Mouse (Mus musculus) megakaryocyte-erythroid progenitor cell, adult 5 weeks (primary cell): ENCODE measurements around the gene Vars2. TPM values are rescaled to one million over a fixed set of nuclear protein-coding genes. Genes with fewer than 3 reads are reported as not detected.

Source experiments
- polyA plus RNA-seq: library from polyadenylated mRNA; stranded (reverse); fragments of >175 nt; gene quantifications from 2 replicates; pipeline ENCODE4 v1.2.3, GENCODE M21; 2012

Gene Vars2
- polyA plus RNA-seq: 112 TPM in 2 replicates

GRCm38 (mm10) chr17:35667334-35668065 lies at the start of gene Vars2:
Gene Vars2, minus strand, starts transcription at chr17:35667592.

GRCm38 (mm10) chr17:35704621-35705464 lies 37.5 kb upstream of the Vars2 start, which contains the start of gene Ddr1:
Gene Ddr1, minus strand, starts transcription at chr17:35704621.

GRCm38 (mm10) chr17:35673416-35674035 lies 6.1 kb upstream of the Vars2 start, which contains the start of gene Gtf2h4:
Gene Gtf2h4, minus strand, starts transcription at chr17:35673739.

GRCm38 (mm10) chr17:35643609-35644236 lies 23.7 kb downstream of the Vars2 start, which contains the start of gene Mucl3:
Gene Mucl3, minus strand, starts transcription at chr17:35643695.

GRCm38 (mm10) chr17:35626537-35626936 lies 40.9 kb downstream of the Vars2 start, which contains the start of gene Gm9573:
Gene Gm9573, minus strand, starts transcription at chr17:35626637.

Other genes starting within 250 kb of the Vars2 start
- gene H2-Q6, start 242.7 kb downstream of the Vars2 start, polyA plus RNA-seq: 207 and 337 TPM in 2 replicates
- 180 and 308 TPM in 2 replicates for gene H2-Q7, start 228.4 kb downstream of the Vars2 start, polyA plus RNA-seq
- gene H2-Q10, start 197.5 kb downstream of the Vars2 start, polyA plus RNA-seq: 2.5 and 3.2 TPM in 2 replicates
- not detected in 2 replicates for gene Pou5f1, start 161.6 kb downstream of the Vars2 start, polyA plus RNA-seq
- 38.9 and 42.3 TPM in 2 replicates for gene Tcf19, start 150.8 kb downstream of the Vars2 start, polyA plus RNA-seq
- gene Cchcr1, start 150.5 kb downstream of the Vars2 start, polyA plus RNA-seq: 14.8 and 25.7 TPM in 2 replicates
- 0.57 and 0.73 TPM in 2 replicates for gene Psors1c2, start 134.4 kb downstream of the Vars2 start, polyA plus RNA-seq
- gene Cdsn, start 115.5 kb downstream of the Vars2 start, polyA plus RNA-seq: not detected in 2 replicates
- gene 2300002M23Rik, start 100.1 kb downstream of the Vars2 start, polyA plus RNA-seq: not detected in 2 replicates
- not detected in 2 replicates for gene Sfta2, start 66.0 kb downstream of the Vars2 start, polyA plus RNA-seq
- not detected in 2 replicates for gene Gm9573, start 41.0 kb downstream of the Vars2 start, polyA plus RNA-seq
- gene Mucl3, start 23.9 kb downstream of the Vars2 start, polyA plus RNA-seq: not detected in 2 replicates
- gene Gtf2h4, start 6.1 kb upstream of the Vars2 start, polyA plus RNA-seq: 41.9 and 44.9 TPM in 2 replicates
- gene Ddr1, start 37.0 kb upstream of the Vars2 start, polyA plus RNA-seq: 0.49 and 0.79 TPM in 2 replicates
- 131 and 159 TPM in 2 replicates for gene Ier3, start 154.1 kb upstream of the Vars2 start, polyA plus RNA-seq
- 86.8 and 112 TPM in 2 replicates for gene Flot1, start 155.6 kb upstream of the Vars2 start, polyA plus RNA-seq
- 310 and 318 TPM in 2 replicates for gene Tubb5, start 170.7 kb upstream of the Vars2 start, polyA plus RNA-seq
- 20.6 and 21.4 TPM in 2 replicates for gene Mdc1, start 173.9 kb upstream of the Vars2 start, polyA plus RNA-seq
- 36.4 and 39.2 TPM in 2 replicates for gene Nrm, start 193.7 kb upstream of the Vars2 start, polyA plus RNA-seq
- 108 and 116 TPM in 2 replicates for gene Ppp1r18, start 198.0 kb upstream of the Vars2 start, polyA plus RNA-seq
- 55.5 and 78.6 TPM in 2 replicates for gene Dhx16, start 212.2 kb upstream of the Vars2 start, polyA plus RNA-seq
- 115 and 120 TPM in 2 replicates for gene 2310061I04Rik, start 229.8 kb upstream of the Vars2 start, polyA plus RNA-seq
- gene Atat1, start 242.5 kb upstream of the Vars2 start, polyA plus RNA-seq: 20.1 and 28.3 TPM in 2 replicates
- 7.6 and 13.3 TPM in 2 replicates for gene Mrps18b, start 248.8 kb upstream of the Vars2 start, polyA plus RNA-seq
- gene Ppp1r10, start 248.8 kb upstream of the Vars2 start, polyA plus RNA-seq: 37.9 and 38.9 TPM in 2 replicates